Mouse (Mus musculus): ENCODE measurements around the gene Gemin8.
A peak's percentile ranks its signal among the peaks of the same experiment; 100 is the strongest.

Gemin8 gene

GRCm38 (mm10) chrX:166230515-166231267 is 60.4 kb downstream of the Gemin8 start:
- no peak for DNase-seq

GRCm38 (mm10) chrX:166236131-166236530 is 65.9 kb downstream of the Gemin8 start:
- no peak for DNase-seq

- peak; percentile 38 for DNase-seq
Observed at GRCm38 (mm10) chrX:166238831-166239460, 68.7 kb downstream of the Gemin8 start, which contains the start of gene Gpm6b. TSS of gene Gpm6b (plus strand) at chrX:166238911.

GRCm38 (mm10) chrX:166239520-166239919 is 69.3 kb downstream of the Gemin8 start:
- DNase-seq, result no peak
